Mouse (Mus musculus): ENCODE measurements at regions not wholly inside any gene's neighbourhood (a gene's known extent, or its start where the extent isn't known, plus 50 kb on each side); places are given as distances from the start of the nearest gene placed in this dataset.
A peak's percentile ranks its signal among the peaks of the same experiment; 100 is the strongest.
"Not testable (repeated sequence)": the region's sequence is repeated elsewhere in the genome, so short reads cannot be mapped to it uniquely, and the experiment has no call there.

DNA sequence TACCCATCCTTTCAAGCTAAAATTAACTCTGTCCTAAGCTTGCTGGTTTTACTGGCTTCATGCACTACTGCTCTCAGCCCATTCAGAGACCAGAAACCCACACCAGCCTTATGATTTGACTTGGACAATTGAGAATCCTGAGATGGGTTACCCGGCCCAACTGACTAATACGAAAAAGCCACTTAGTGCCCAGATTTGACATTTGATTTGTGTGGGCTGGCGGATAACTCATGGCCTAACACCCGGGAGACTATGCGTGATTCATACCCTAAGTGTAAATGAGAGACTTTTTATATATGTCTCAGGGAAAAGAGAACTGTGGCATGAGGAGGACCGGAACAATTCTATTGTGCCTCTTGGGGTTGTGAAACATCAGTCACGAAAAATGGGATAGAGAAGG is 126.3 kb upstream of the Hpf1 start:
- Histone ChIP-seq H3K9me3 (ENCODE audit: control insufficient read depth, low read length) (no peaks in the 10 kb centered on the region), H3K27ac (replicated peaks; ENCODE audit: low read depth, low read length) (no peak overlapping the region), H3K9ac (ENCODE audit: low read depth, low read length) (no peak overlapping the region), H3K4me1 (ENCODE audit: control insufficient read depth, insufficient read depth, low read length) (no peaks in the 10 kb centered on the region), H3K4me3 (ENCODE audit: low read depth, low read length) (no peak overlapping the region), H3K36me3 (ENCODE audit: control insufficient read depth, insufficient read depth, low read length) (no peaks in the 10 kb centered on the region), H3K27me3 (replicated peaks; ENCODE audit: control insufficient read depth, insufficient read depth, low read length) (no peaks in the 10 kb centered on the region), H3K4me2 (ENCODE audit: low read depth, low read length) (no peak overlapping the region)
- DNase-seq (ENCODE audit: low spot score) = no peak
- WGBS = 91% methylated on average over 7 of the region's 7 CpGs
- no peak for ATAC-seq (ENCODE audit: low read depth)

DNA sequence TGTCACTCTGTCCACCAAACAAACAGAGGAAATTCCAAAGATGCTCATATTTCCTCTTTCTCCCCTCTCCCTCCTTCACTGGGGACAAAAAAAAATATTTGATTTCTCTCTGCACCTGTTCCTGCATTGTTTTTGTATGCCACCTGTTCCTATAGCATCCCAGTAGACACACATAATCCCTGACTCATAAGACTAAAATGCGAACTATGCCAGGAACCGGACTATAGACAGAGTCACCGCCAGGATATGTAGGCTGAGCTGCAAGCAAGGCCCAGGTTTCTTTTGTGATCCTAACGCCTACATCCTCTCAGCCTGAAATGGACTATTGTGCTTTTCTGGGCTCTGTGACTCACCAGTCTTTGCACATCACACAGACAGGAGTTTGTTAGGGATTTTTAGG is 116.9 kb upstream of the Hpf1 start:
- Histone ChIP-seq H3K4me3 (ENCODE audit: low read depth, low read length) (no peak overlapping the region), H3K4me2 (ENCODE audit: low read depth, low read length) (no peak overlapping the region), H3K9me3 (ENCODE audit: control insufficient read depth, low read length) (no peaks in the 10 kb centered on the region), H3K36me3 (ENCODE audit: control insufficient read depth, insufficient read depth, low read length) (no peaks in the 10 kb centered on the region), H3K4me1 (ENCODE audit: control insufficient read depth, insufficient read depth, low read length) (no peaks in the 10 kb centered on the region), H3K27me3 (replicated peaks; ENCODE audit: control insufficient read depth, insufficient read depth, low read length) (no peaks in the 10 kb centered on the region), H3K9ac (ENCODE audit: low read depth, low read length) (no peak overlapping the region), H3K27ac (replicated peaks; ENCODE audit: low read depth, low read length) (no peak overlapping the region)
- ATAC-seq (ENCODE audit: low read depth) (peak; percentile 83), DNase-seq (ENCODE audit: low spot score) (peak; percentile 71)
- WGBS = 65% methylated on average over 4 of the region's 4 CpGs

DNA sequence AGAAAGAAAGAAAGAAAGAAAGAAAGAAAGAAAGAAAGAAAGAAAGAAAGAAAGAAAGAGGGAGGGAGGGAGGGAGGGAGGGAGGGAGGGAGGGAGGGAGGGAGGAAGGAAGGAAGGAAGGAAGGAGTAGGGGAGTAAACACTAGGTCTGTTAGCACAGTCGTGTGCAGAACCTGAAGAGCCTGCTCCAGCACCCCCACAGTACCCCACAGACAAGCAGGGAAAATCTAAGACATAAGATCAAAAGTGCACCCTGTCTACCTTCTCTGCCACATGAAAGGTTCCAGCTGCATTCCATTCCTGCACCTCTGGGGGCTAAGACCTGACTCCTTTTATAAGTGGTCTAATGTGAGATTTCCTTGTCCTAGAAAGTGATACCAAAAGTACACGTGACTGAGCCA is 114.0 kb upstream of the Hpf1 start:
- not testable (repeated sequence) for H3K4me1 ChIP-seq (ENCODE audit: control insufficient read depth, insufficient read depth, low read length); H3K9ac ChIP-seq (ENCODE audit: low read depth, low read length); H3K27ac ChIP-seq (replicated peaks; ENCODE audit: low read depth, low read length); H3K4me3 ChIP-seq (ENCODE audit: low read depth, low read length); H3K36me3 ChIP-seq (ENCODE audit: control insufficient read depth, insufficient read depth, low read length); H3K9me3 ChIP-seq (ENCODE audit: control insufficient read depth, low read length); H3K27me3 ChIP-seq (replicated peaks; ENCODE audit: control insufficient read depth, insufficient read depth, low read length); H3K4me2 ChIP-seq (ENCODE audit: low read depth, low read length)
- 28% methylated on average over 2 of the region's 2 CpGs for WGBS
- ATAC-seq (ENCODE audit: low read depth) = peak; percentile 73
- peak; percentile 45 for DNase-seq (ENCODE audit: low spot score)

DNA sequence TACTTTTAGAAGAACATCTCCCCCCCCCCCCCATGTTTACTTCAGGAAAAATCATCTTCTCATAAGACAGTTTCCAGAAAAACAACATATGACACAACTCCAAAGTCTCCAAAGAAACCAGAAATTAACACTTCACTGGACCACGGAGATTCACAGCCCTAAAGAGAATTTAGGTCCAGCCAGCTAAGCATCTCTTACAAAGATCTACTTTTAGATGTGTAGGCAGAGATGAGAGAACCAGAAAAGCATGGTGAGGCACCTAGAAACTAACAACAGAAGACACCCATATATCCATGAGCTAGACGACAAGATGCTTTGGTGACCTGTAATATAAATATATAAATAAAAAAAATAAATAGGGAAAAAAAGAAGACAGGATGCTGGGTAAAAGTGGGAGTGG is 105.2 kb upstream of the Hpf1 start:
- Histone ChIP-seq H3K27me3 (replicated peaks; ENCODE audit: control insufficient read depth, insufficient read depth, low read length) (no peaks in the 10 kb centered on the region), H3K36me3 (ENCODE audit: control insufficient read depth, insufficient read depth, low read length) (no peaks in the 10 kb centered on the region), H3K4me2 (ENCODE audit: low read depth, low read length) (no peak overlapping the region), H3K4me1 (ENCODE audit: control insufficient read depth, insufficient read depth, low read length) (no peaks in the 10 kb centered on the region), H3K9me3 (ENCODE audit: control insufficient read depth, low read length) (no peaks in the 10 kb centered on the region), H3K4me3 (ENCODE audit: low read depth, low read length) (no peak overlapping the region), H3K27ac (replicated peaks; ENCODE audit: low read depth, low read length) (no peak overlapping the region), H3K9ac (ENCODE audit: low read depth, low read length) (no peak overlapping the region)
- DNase-seq (ENCODE audit: low spot score) = no peak
- WGBS = 90% methylated on average over 2 of the region's 2 CpGs
- ATAC-seq (ENCODE audit: low read depth) = no peak

DNA sequence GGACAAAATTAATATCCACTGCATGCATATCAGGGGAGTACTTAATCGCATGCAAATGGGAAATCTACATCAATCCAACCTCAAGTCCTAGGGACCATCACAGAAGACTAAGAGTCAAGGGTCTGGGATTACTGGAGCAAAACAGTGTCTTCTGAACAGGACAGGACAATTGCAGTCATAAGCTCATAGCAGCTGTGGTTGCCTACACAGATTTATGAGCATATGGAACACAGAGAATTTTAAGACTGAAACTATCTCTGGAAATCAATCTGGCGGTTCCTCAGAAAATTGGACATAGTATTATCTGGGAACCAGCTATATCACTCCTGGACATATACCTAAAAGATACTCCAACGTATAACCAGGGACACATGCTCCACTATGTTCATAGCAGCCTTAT is 99.8 kb upstream of the Hpf1 start:
- Histone ChIP-seq H3K27me3 (replicated peaks; ENCODE audit: control insufficient read depth, insufficient read depth, low read length) (no peaks in the 10 kb centered on the region), H3K4me3 (ENCODE audit: low read depth, low read length) (no peak overlapping the region), H3K9me3 (ENCODE audit: control insufficient read depth, low read length) (no peaks in the 10 kb centered on the region), H3K4me1 (ENCODE audit: control insufficient read depth, insufficient read depth, low read length) (no peaks in the 10 kb centered on the region), H3K9ac (ENCODE audit: low read depth, low read length) (no peak overlapping the region), H3K27ac (replicated peaks; ENCODE audit: low read depth, low read length) (no peak overlapping the region), H3K36me3 (ENCODE audit: control insufficient read depth, insufficient read depth, low read length) (no peaks in the 10 kb centered on the region), H3K4me2 (ENCODE audit: low read depth, low read length) (no peak overlapping the region)
- DNase-seq (ENCODE audit: low spot score) (no peak), ATAC-seq (ENCODE audit: low read depth) (no peak)
- WGBS = 92% methylated on average over 3 of the region's 3 CpGs

DNA sequence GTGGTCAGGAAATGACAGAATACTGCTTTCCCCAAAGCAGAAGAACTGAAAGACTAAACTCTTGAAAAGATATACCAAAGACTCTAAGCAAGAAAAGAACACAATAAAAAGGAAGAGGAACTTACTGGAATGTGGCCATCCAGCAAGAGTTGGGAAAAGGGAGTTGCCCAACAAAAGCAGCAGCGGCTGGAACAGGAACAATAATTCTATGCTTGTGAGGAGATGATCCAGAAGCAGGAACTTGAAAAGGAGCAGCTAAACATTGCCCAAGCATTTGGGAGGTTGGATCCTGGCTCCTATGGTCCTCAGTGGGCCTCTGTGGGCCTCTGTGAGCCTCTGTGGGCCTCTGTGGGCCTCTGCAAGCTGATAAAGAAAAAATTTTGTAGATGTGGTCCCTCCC is 97.7 kb upstream of the Hpf1 start:
- H3K4me2 ChIP-seq (ENCODE audit: low read depth, low read length) = no peak overlapping the region
- no peaks in the 10 kb centered on the region for H3K36me3 ChIP-seq (ENCODE audit: control insufficient read depth, insufficient read depth, low read length)
- ATAC-seq (ENCODE audit: low read depth) (no peak), DNase-seq (ENCODE audit: low spot score) (no peak)
- no peaks in the 10 kb centered on the region for H3K4me1 ChIP-seq (ENCODE audit: control insufficient read depth, insufficient read depth, low read length)
- H3K9me3 ChIP-seq (ENCODE audit: control insufficient read depth, low read length) = no peaks in the 10 kb centered on the region
- H3K4me3 ChIP-seq (ENCODE audit: low read depth, low read length) = no peak overlapping the region
- 81% methylated on average over 1 of the region's 1 CpGs for WGBS
- H3K9ac ChIP-seq (ENCODE audit: low read depth, low read length) = no peak overlapping the region
- no peak overlapping the region for H3K27ac ChIP-seq (replicated peaks; ENCODE audit: low read depth, low read length)
- H3K27me3 ChIP-seq (replicated peaks; ENCODE audit: control insufficient read depth, insufficient read depth, low read length) = no peaks in the 10 kb centered on the region

DNA sequence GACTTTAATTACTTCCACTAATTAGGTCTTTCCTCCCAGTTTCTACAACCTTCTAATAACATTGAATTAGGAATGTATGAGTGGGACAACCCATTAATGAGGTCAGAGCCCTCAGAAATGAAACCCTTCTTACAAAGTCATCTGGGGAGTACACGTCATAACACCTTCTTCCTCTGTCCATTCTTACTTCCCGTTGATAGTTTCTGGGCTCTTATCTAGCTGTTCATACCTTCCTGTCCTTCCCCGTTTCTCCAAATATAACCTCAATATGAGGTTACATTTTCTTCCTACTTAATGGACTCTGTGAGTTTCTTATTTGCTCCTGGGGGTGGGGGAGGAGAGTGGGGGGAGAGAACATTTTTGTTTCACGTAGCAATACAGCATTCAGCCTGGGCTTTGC is 85.4 kb upstream of the Hpf1 start:
- no peak for ATAC-seq (ENCODE audit: low read depth)
- DNase-seq (ENCODE audit: low spot score) = no peak
- WGBS = 75% methylated on average over 4 of the region's 4 CpGs
- H3K9ac ChIP-seq (ENCODE audit: low read depth, low read length) = no peak overlapping the region
- no peak overlapping the region for H3K4me2 ChIP-seq (ENCODE audit: low read depth, low read length)
- H3K27me3 ChIP-seq (replicated peaks; ENCODE audit: control insufficient read depth, insufficient read depth, low read length) = no peaks in the 10 kb centered on the region
- no peak overlapping the region for H3K4me3 ChIP-seq (ENCODE audit: low read depth, low read length)
- H3K36me3 ChIP-seq (ENCODE audit: control insufficient read depth, insufficient read depth, low read length) = no peaks in the 10 kb centered on the region
- H3K9me3 ChIP-seq (ENCODE audit: control insufficient read depth, low read length) = no peaks in the 10 kb centered on the region
- H3K4me1 ChIP-seq (ENCODE audit: control insufficient read depth, insufficient read depth, low read length) = no peaks in the 10 kb centered on the region
- H3K27ac ChIP-seq (replicated peaks; ENCODE audit: low read depth, low read length) = no peak overlapping the region

DNA sequence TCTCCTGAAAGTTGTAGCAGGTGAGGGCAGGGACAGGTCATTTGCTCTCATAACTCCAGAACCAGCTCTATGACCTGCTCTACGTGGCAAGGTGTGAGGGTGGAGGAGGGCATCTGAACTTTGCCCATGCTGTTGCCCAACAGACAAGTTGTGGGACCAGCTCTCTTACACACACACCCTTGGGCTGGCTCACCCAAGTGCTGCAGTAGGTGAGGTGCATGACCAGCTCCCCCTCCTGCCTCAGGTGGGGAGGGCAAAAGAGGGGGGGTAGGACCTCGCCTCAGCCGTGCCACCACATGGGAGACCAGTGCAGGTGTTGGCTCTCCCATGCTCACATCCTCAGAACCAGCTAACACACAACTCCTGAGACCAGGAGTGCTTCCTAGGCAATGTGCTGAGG is 83.4 kb upstream of the Hpf1 start:
- Histone ChIP-seq H3K4me3 (ENCODE audit: low read depth, low read length) (no peak overlapping the region), H3K27ac (replicated peaks; ENCODE audit: low read depth, low read length) (no peak overlapping the region), H3K4me1 (ENCODE audit: control insufficient read depth, insufficient read depth, low read length) (no peaks in the 10 kb centered on the region), H3K36me3 (ENCODE audit: control insufficient read depth, insufficient read depth, low read length) (no peaks in the 10 kb centered on the region), H3K9ac (ENCODE audit: low read depth, low read length) (no peak overlapping the region), H3K4me2 (ENCODE audit: low read depth, low read length) (no peak overlapping the region), H3K27me3 (replicated peaks; ENCODE audit: control insufficient read depth, insufficient read depth, low read length) (no peaks in the 10 kb centered on the region), H3K9me3 (ENCODE audit: control insufficient read depth, low read length) (no peaks in the 10 kb centered on the region)
- WGBS = 92% methylated on average over 3 of the region's 3 CpGs
- DNase-seq (ENCODE audit: low spot score) = no peak
- ATAC-seq (ENCODE audit: low read depth) = no peak

DNA sequence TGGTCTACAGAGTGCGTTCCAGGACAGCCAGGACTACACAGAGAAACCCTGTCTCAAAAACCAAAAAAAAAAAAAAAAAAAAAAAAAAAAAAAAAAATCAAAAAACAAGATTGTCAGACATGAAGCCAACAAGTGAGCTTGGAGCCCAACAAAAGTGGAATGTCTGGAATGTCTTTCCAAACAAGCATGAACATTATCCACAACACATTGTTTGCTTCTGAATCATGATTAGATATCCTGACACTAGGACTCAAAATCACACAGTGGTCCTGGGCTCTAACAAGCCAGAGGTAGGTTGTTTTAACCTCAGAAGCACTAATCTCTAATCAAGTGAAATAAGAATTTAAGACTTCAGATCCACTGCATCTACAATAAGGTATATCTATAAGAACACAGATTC is 80.4 kb upstream of the Hpf1 start:
- H3K4me3 ChIP-seq (ENCODE audit: low read depth, low read length) = no peak overlapping the region
- H3K36me3 ChIP-seq (ENCODE audit: control insufficient read depth, insufficient read depth, low read length) = no peaks in the 10 kb centered on the region
- no peak overlapping the region for H3K9ac ChIP-seq (ENCODE audit: low read depth, low read length)
- no peak for ATAC-seq (ENCODE audit: low read depth)
- H3K27ac ChIP-seq (replicated peaks; ENCODE audit: low read depth, low read length) = no peak overlapping the region
- no peaks in the 10 kb centered on the region for H3K9me3 ChIP-seq (ENCODE audit: control insufficient read depth, low read length)
- no peaks in the 10 kb centered on the region for H3K27me3 ChIP-seq (replicated peaks; ENCODE audit: control insufficient read depth, insufficient read depth, low read length)
- H3K4me1 ChIP-seq (ENCODE audit: control insufficient read depth, insufficient read depth, low read length) = no peaks in the 10 kb centered on the region
- 100% methylated on average over 1 of the region's 1 CpGs for WGBS
- H3K4me2 ChIP-seq (ENCODE audit: low read depth, low read length) = no peak overlapping the region
- no peak for DNase-seq (ENCODE audit: low spot score)
